Mouse (Mus musculus): ENCODE measurements around the gene Ifngr1. TPM values are rescaled to one million over a fixed set of nuclear protein-coding genes. Genes with fewer than 3 reads are reported as not detected.

Ifngr1 gene
- total and polyA plus RNA-seq, 3 experiments = 15.4 to 18.6 TPM; not detected in 1

DNA sequence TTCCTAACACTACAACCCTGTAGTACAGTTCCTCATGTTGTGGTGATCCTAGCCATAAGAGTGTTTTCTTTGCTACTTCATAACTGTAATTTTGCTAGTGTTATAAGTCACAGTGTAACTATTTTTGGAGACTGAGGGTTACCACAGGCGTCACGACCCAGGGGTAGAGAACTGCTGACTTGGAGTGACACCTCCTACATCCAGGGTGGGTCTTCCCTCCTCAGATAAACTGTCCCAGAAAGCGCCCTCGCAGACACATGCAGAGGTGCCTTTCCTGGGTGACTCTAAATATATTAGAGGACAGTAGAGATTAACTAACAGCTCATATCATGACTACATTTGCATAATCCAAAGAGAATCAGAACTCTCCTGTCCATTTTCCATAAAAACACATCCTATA is 5.1 kb downstream of the Ifngr1 start:
- DNase-seq (ENCODE audit: low read depth, low spot score) = no peak
- Histone ChIP-seq H3K27ac (ENCODE audit: control insufficient read depth, low read depth, low read length) (no peak overlapping the region), H3K27me3 (ENCODE audit: control insufficient read depth in 1 of 2, insufficient read depth in 2 of 2, low read length in 2 of 2) (no peaks in the 10 kb centered on the region), H3K36me3 (ENCODE audit: control insufficient read depth in 1 of 2, insufficient read depth in 2 of 2, low read length in 2 of 2) (peaks cover 9% of the 10 kb centered on the region in 2 experiments), H3K4me3 (ENCODE audit: control insufficient read depth in 1 of 2, insufficient read depth in 1 of 2, low read depth in 2 of 2, low read length in 2 of 2) (no peak overlapping the region), H3K9ac (ENCODE audit: control insufficient read depth, low read depth, low read length, poor library complexity, severe bottlenecking) (no peak overlapping the region), H3K9me3 (replicated peaks; ENCODE audit: insufficient read depth, low read length) (no peaks in the 10 kb centered on the region), H3K79me2 (ENCODE audit: control insufficient read depth, insufficient read depth, low read length, poor library complexity) (peaks cover 3% of the 10 kb centered on the region), H3K4me1 (ENCODE audit: control insufficient read depth in 1 of 2, insufficient read depth in 2 of 2, low read length in 2 of 2) (peaks cover 0 to 8% of the 10 kb centered on the region in 2 experiments; a peak in 2 of 4 replicates)
- TF ChIP-seq POLR2A (IDR thresholded peaks at IDR 0.05; ENCODE audit: control insufficient read depth in 1 of 2, insufficient read depth in 1 of 2, low read depth in 1 of 2, low read length in 2 of 2, poor library complexity in 1 of 2) (no peak), CTCF (IDR thresholded peaks at IDR 0.05 in 2 of 3, conservative IDR thresholded peaks at IDR 0.05 in 1 of 3; ENCODE audit: control insufficient read depth in 1 of 3, insufficient read depth in 1 of 3, low read depth in 2 of 3, low read length in 3 of 3, poor library complexity in 1 of 3, severe bottlenecking in 1 of 3) (no peak), MAZ (IDR thresholded peaks at IDR 0.05; ENCODE audit: low read depth, low read length) (no peak), TBP (IDR thresholded peaks at IDR 0.05; ENCODE audit: low read depth, low read length) (no peak), ZNF384 (IDR thresholded peaks at IDR 0.05; ENCODE audit: low read depth, low read length) (no peak), NRF1 (IDR thresholded peaks at IDR 0.05; ENCODE audit: insufficient read depth, low read depth, low read length, poor library complexity, severe bottlenecking) (no peak), CHD2 (IDR thresholded peaks at IDR 0.05; ENCODE audit: low read length) (no peak), USF1 (IDR thresholded peaks at IDR 0.05; ENCODE audit: low read depth, low read length) (no peak)

DNA sequence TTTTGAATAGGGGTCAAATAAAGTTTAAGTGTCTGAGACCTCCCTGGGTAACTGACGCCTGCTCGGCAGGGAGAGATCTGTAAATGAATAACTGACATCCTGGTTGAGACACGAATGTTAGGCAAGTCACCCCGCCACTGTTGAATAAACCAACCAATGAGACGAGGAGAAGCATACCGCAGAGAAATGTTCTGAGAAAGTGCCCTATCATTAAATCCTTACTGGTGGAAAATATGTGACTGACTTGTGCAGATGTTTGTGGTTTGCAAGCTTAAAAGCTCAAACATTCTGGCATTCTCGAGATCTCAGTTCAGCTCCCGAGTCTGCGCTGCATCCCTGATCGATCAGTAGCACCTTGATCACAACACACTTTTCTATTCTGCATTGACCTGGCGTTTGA is 6.3 kb downstream of the Ifngr1 start:
- peaks cover 0 to 8% of the 10 kb centered on the region in 2 experiments; a peak in 2 of 4 replicates for H3K4me1 ChIP-seq (ENCODE audit: control insufficient read depth in 1 of 2, insufficient read depth in 2 of 2, low read length in 2 of 2)
- no peaks in the 10 kb centered on the region for H3K9me3 ChIP-seq (replicated peaks; ENCODE audit: insufficient read depth, low read length)
- TF ChIP-seq GATA1 (IDR thresholded peaks at IDR 0.05; ENCODE audit: low read depth, low read length) (no peak), USF1 (IDR thresholded peaks at IDR 0.05; ENCODE audit: low read depth, low read length) (no peak), NELFE (IDR thresholded peaks at IDR 0.05; ENCODE audit: low read depth, low read length) (no peak), POLR2AphosphoS5 (IDR thresholded peaks at IDR 0.05; ENCODE audit: borderline replicate concordance, low read depth, low read length) (no peak), MYB (IDR thresholded peaks at IDR 0.05; ENCODE audit: low read depth, low read length) (no peak), UBTF (IDR thresholded peaks at IDR 0.05; ENCODE audit: borderline replicate concordance, insufficient read depth, low read depth, low read length) (no peak), MAZ (IDR thresholded peaks at IDR 0.05; ENCODE audit: low read depth, low read length) (no peak), E2F4 (IDR thresholded peaks at IDR 0.05; ENCODE audit: borderline replicate concordance, low read depth, low read length) (no peak), JUND (IDR thresholded peaks at IDR 0.05; ENCODE audit: low read depth, low read length) (no peak), ELF1 (IDR thresholded peaks at IDR 0.05; ENCODE audit: low read depth, low read length) (no peak), EP300 (IDR thresholded peaks at IDR 0.05; ENCODE audit: low read depth in 1 of 2, low read length in 2 of 2) (no peak), MAX (IDR thresholded peaks at IDR 0.05; ENCODE audit: low read length) (no peak), CHD1 (IDR thresholded peaks at IDR 0.05; ENCODE audit: low read depth, low read length) (no peak), RAD21 (IDR thresholded peaks at IDR 0.05; ENCODE audit: low read depth, low read length) (no peak)
- no peak for DNase-seq (ENCODE audit: low read depth, low spot score)
- H3K27me3 ChIP-seq (ENCODE audit: control insufficient read depth in 1 of 2, insufficient read depth in 2 of 2, low read length in 2 of 2) = no peaks in the 10 kb centered on the region
- H3K79me2 ChIP-seq (ENCODE audit: control insufficient read depth, insufficient read depth, low read length, poor library complexity) = no peaks in the 10 kb centered on the region; the same call in 1 of the 2 replicates
- H3K27ac ChIP-seq (ENCODE audit: control insufficient read depth, low read depth, low read length) = no peak overlapping the region
- no peak overlapping the region for H3K4me3 ChIP-seq (ENCODE audit: control insufficient read depth in 1 of 2, insufficient read depth in 1 of 2, low read depth in 2 of 2, low read length in 2 of 2)
- H3K9ac ChIP-seq (ENCODE audit: control insufficient read depth, low read depth, low read length, poor library complexity, severe bottlenecking) = no peak overlapping the region
- H3K36me3 ChIP-seq (ENCODE audit: control insufficient read depth in 1 of 2, insufficient read depth in 2 of 2, low read length in 2 of 2) = peaks cover 3 to 9% of the 10 kb centered on the region in 2 experiments; a peak in 3 of 4 replicates

Measured in MEL (cell line).